Mouse (Mus musculus) frontal cortex, postnatal 36 days (tissue): ENCODE data around the gene Cd22.
"Not testable (repeated sequence)": the region's sequence is repeated elsewhere in the genome, so short reads cannot be mapped to it uniquely, and the experiment has no call there.

Experiments
- DNase-seq, 2 experiments: peaks; one replicate each; pipeline ENCODE4 v3.0.0; 2022; ENCODE audit warnings: low spot score in 2 of 2

Cd22 gene

GRCm38 (mm10) chr7:30863386-30863785 is 16.8 kb downstream of the Cd22 start:
- DNase-seq, result no peak

GRCm38 (mm10) chr7:30861464-30861863 is 18.7 kb downstream of the Cd22 start, which contains the start of gene Ffar1:
Gene Ffar1 (minus strand): TSS chr7:30861564.
- no peak for DNase-seq

GRCm38 (mm10) chr7:30859635-30860402 is 20.3 kb downstream of the Cd22 start:
- peak; percentile 39 to 53 for DNase-seq

- DNase-seq, result peak; percentile 68 to 82
Observed at GRCm38 (mm10) chr7:30859290-30859634, 20.9 kb downstream of the Cd22 start.

- no peak for DNase-seq
Observed at GRCm38 (mm10) chr7:30857746-30858145, 22.4 kb downstream of the Cd22 start.

- DNase-seq, result no peak
Observed at GRCm38 (mm10) chr7:30856078-30856477, 24.1 kb downstream of the Cd22 start, which contains the start of gene Ffar3. Gene Ffar3 (minus strand): TSS chr7:30856178.

- no peak for DNase-seq
Observed at GRCm38 (mm10) chr7:30851421-30851820, 28.7 kb downstream of the Cd22 start.

GRCm38 (mm10) chr7:30847934-30848333 is 32.2 kb downstream of the Cd22 start:
- DNase-seq, result no peak

- no peak for DNase-seq
Observed at GRCm38 (mm10) chr7:30847386-30847785, 32.8 kb downstream of the Cd22 start.

- DNase-seq, result no peak
Observed at GRCm38 (mm10) chr7:30846505-30847053, 33.6 kb downstream of the Cd22 start.

GRCm38 (mm10) chr7:30844676-30845297 is 35.4 kb downstream of the Cd22 start:
- DNase-seq, result no peak

GRCm38 (mm10) chr7:30842092-30842491 is 38.0 kb downstream of the Cd22 start:
- DNase-seq, result no peak

- DNase-seq, result no peak
Observed at GRCm38 (mm10) chr7:30841379-30841778, 38.8 kb downstream of the Cd22 start.

- no peak for DNase-seq
Observed at GRCm38 (mm10) chr7:30840306-30840705, 39.8 kb downstream of the Cd22 start.

GRCm38 (mm10) chr7:30837277-30837676 is 42.9 kb downstream of the Cd22 start:
- no peak for DNase-seq

- not testable (repeated sequence) for DNase-seq
Observed at GRCm38 (mm10) chr7:30832684-30833083, 47.5 kb downstream of the Cd22 start.

GRCm38 (mm10) chr7:30832261-30832660 is 47.9 kb downstream of the Cd22 start:
- DNase-seq, result no peak

- DNase-seq, result no peak
Observed at GRCm38 (mm10) chr7:30829428-30829827, 50.7 kb downstream of the Cd22 start.

GRCm38 (mm10) chr7:30828871-30829270 is 51.3 kb downstream of the Cd22 start:
- DNase-seq, result not testable (repeated sequence)

- DNase-seq, result no peak
Observed at GRCm38 (mm10) chr7:30826660-30827059, 53.5 kb downstream of the Cd22 start.

- no peak for DNase-seq
Observed at GRCm38 (mm10) chr7:30824306-30824705, 55.8 kb downstream of the Cd22 start.

- DNase-seq, result no peak
Observed at GRCm38 (mm10) chr7:30823675-30824074, 56.5 kb downstream of the Cd22 start, which contains the start of gene Ffar2. Gene Ffar2 (minus strand): TSS chr7:30823775.

- DNase-seq, result no peak
Observed at GRCm38 (mm10) chr7:30821532-30821931, 58.6 kb downstream of the Cd22 start.
